Mouse (Mus musculus): ENCODE data around the gene Sergef. TPM values are rescaled to one million over a fixed set of nuclear protein-coding genes. Genes with fewer than 3 reads are reported as not detected.

Gene Sergef
- total RNA-seq, 2 experiments from 2014 or later: 57.3 to 61.3 TPM

DNA sequence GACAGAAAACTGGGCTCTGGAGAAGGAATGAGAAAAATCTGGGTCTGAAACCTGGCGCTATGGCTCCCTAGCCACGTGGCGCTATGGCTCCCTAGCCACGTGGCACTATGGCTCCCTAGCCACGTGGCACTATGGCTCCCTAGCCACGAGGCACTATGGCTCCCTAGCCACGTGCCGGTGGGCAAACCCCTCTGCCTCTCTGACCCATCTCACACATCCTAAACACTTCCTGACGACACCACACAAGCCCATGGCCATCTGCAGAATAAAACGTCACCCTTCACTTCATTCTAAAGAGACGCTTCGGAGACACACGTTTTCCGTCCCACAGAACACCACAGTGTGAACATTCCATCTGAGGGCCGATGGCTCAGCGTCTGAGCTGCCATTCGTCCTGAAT, 117.8 kb downstream of the Sergef start:
- intact Hi-C loops (cut with DNase I): no loop called here

DNA sequence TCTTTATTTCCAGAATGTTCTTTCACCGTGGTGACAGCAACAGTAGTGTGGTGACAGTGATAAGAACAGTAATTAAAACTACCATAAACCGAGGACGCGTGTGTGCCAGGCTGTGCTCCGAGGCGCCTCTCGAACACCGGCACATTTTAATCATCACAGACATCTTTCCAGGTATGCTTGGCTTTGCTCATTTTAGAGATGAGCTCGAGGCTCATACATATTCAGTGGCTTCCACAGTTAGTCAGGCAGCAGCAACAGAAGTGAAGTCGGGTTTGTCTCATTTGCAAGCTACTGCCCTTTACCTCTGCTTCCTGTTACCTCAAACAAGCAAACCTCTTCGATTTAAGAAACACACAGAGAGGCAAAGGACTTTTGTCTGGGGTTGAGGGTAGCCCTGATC, 120.5 kb downstream of the Sergef start:
- intact Hi-C loops (cut with DNase I): no loop called here
- no peak for DNase-seq (ENCODE audit: extremely low spot score in 1 of 2, low spot score in 2 of 2)

More for the DNA sequence above, 117.8 kb downstream of the Sergef start:
- no peak for DNase-seq (ENCODE audit: extremely low spot score in 1 of 2, low spot score in 2 of 2)

DNA sequence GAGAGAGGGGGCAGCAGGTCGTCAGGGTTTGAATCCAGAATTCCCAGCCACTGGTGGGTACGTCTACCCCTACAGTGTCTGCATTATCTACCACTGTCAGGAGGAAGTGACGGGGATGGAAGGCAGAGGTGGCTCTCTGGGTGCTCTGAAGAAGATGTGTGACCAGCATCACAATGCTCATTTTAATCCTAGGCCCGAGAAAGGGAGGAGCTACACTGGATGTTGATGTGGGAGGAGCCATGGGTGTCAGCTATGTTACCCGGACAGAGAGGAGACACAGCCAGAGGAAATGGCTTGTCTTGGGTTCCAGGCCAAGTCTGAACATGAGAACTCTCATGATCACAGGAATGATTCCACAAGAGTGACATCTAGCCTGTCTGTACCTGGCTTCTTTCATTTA, 122.4 kb downstream of the Sergef start:
- intact Hi-C loops (cut with DNase I): no loop called here
- no peak for DNase-seq (ENCODE audit: extremely low spot score in 1 of 2, low spot score in 2 of 2)

DNA sequence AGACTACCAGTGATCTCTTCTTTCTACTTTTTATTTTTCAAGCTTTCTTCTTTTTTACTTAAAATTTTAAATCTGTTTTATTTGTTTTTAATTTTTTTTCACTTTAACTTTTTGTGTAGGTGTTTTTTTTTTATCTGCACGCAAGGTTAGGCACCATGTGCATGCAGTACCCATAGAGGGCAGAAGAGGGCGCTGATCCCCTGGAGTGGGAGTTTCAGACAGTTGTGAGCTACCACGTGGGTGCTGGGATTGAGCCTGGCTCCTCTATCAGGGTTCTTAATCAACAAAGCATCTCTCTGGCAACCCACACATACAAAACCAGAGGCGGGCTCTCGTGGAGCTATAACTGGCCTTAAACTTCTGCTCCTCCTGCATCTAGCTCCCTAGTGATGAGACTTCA, 123.6 kb downstream of the Sergef start:
- intact Hi-C loops (cut with DNase I): no loop called here
- peak in 1 of 2 experiments; percentile 46 for DNase-seq (ENCODE audit: extremely low spot score in 1 of 2, low spot score in 2 of 2)

DNA sequence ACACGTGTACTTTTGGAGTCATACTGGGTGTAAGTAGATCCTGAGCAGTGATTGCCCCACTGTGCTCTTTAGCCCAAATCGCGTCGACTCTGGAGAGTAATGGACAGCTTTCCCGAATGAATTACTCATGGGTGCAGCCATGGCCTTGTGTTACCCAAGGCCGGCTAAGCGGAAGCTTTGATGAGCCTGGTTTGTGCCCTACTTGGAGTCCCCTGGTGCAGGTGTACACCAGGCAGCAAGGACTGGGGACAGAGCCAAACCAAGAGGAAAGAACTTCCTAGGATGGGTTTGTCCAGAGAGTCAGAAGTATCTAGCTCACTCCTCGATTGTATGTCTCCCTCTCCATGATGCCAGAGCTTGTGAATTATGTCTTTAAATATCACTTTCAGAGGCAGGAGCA, 124.6 kb downstream of the Sergef start:
- intact Hi-C loops (cut with DNase I): no loop called here
- no peak for DNase-seq (ENCODE audit: extremely low spot score in 1 of 2, low spot score in 2 of 2)

DNA sequence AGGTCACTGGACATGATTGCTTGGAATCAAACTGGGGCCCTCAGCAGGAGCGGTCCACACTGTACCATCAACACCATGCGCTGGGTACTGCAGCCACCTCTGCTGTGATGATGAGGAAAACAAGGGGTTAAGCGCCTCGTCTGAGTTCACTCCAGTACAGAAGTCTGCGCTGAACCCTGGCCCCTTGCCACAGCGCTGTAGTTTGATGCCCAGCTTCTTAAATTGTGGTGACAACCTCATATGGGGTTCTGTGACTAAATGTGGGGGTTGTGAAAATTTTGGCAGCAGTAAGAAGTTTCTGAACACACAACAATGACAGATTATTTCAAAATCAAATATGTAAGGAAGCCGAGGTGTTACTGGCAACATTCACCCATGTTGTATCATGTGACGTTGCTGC, 126.0 kb downstream of the Sergef start:
- no peak for DNase-seq (ENCODE audit: extremely low spot score in 1 of 2, low spot score in 2 of 2)
- intact Hi-C loops (cut with DNase I): no loop called here

DNA sequence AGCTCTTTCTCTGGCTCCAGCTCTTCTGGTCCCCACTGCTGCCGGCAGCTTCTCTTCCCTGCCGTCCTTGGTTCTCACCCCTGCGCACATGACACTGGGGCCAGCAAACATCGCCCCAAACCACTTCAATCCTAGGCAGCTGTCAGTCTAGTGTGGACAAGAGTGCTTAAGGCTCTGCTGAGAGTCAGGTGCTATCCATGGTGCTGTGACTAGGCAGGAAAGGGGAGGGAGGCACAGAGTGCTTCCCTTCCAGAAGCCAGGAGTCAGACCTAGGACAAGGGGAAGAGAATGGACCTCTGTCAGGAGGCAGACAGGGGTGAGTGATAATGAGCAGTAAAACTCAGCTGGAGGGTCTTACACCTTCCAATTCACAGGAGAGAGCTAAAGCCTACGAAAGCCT, 126.8 kb downstream of the Sergef start:
- no peak for DNase-seq (ENCODE audit: extremely low spot score in 1 of 2, low spot score in 2 of 2)
- intact Hi-C loops (cut with DNase I): no loop called here

DNA sequence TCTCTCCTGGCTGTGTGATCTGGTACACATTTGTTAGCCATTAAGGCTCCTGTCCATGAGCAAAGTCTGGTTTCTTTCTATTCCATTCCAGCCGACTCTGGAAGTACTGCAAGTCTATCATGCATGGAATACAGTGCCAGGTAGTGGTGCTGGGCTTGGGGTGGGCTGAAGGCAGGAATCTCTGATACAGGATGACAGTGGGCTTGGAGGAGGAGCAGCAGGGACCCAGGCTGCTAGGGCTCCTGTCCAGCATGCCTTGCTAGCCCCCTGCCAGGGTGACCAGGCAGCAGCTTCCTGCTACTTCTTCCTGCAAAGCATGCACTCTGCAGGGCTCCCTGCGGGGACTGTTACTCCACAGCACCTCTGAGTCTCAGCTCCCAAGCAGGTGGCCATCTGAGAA, 128.8 kb downstream of the Sergef start:
- intact Hi-C loops (cut with DNase I): no loop called here
- DNase-seq (ENCODE audit: extremely low spot score in 1 of 2, low spot score in 2 of 2): no peak

DNA sequence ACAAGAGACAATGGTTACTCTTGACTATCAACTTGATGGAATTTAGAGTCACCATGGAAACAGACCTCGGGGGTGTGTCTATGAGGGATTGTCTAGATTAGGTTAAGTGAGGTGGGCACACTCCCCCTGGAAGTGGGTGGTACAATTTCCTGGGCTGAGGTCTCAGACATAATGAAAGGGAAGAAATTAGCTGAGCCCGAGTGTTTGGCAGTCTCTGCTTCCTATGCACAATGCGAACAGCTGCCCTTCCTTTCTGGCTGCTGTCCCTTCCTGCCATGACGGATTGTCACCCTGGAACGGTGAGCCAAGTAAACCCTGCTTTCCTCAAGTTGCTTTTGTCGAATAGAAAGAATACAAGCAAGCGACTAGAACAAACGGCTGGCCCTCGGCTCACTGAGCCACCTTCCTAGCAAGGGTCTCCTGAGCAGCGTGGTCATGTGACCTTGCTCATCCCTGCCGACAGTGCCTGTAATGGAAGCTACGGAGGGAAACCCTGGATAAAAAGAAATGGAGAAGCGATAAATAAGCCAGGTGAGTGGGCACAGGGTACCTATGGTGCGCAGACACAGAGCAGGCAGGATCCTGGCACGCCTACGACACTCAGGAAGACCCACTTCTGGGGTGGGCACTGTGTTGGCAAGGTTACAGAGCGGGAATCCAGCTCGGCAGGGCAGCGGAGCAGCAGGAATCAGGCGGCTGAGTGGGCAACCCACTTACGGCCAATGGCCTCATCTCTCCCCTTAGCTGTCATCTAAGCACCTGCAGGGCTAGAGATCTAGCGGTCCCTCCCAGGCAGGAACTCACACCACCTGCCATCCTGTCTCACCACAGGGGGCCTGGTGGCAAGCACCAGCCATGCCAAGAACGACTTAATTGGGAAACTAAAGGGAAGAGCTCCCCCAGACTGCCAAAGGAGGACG, 130.0 kb downstream of the Sergef start:
- peak; percentile 42 to 43 for DNase-seq (ENCODE audit: extremely low spot score in 1 of 2, low spot score in 2 of 2)
- intact Hi-C loops (cut with DNase I): no loop called here

DNA sequence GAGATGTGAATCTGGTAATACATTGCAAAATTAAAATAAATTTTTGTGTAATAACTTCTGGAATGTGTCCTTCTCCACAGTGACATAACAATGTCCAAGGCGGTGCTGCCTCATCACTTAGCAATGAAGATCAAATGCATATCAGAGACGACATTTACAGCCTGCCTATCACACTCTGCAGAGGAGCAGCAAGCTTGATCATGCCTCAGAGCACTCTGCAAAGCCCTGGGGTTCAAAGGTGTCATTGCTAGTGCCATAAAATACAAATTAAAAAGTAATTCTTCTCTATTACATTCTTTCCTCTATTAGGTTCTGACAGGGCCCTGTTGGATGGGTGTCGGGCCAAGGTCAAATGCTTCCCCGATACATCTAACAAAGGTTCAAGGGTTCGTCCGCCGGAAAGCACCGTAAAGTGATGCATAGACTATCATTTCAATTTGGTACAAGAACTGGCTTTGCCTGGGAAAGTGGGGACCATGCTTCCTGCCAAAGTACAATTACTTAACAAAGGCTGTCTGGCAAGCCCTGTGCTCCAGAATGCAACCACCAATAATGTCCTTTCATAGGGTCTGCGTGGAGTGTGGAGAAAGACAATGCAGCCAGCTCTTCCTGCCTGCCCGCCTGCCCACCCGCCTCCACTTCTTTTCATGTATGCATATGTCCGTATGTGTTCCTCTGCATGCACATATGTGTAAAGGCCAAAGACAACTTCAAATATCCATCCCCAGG, 130.9 kb downstream of the Sergef start:
- intact Hi-C loops (cut with DNase I): no loop called here
- DNase-seq (ENCODE audit: extremely low spot score in 1 of 2, low spot score in 2 of 2): no peak

DNA sequence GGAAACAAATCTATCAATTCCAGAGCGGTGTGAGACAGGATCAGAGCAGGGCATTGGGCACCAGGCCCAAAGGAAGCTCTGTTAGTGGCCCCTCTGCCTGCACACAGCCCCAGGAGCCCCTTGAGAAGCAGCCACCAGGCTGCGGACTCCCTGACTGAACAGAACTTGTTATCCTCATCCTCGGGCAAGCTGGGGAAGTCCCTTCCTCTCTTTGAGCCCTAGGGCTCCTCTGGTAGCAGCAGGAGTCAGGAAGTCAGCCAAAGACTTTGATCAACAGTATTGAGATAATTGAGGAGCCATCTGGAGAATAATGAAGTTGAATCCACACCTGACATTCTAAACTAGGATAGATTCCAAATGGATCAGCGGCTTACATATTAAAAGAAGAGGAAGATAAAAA, 135.4 kb downstream of the Sergef start:
- DNase-seq (ENCODE audit: extremely low spot score in 1 of 2, low spot score in 2 of 2): no peak

DNA sequence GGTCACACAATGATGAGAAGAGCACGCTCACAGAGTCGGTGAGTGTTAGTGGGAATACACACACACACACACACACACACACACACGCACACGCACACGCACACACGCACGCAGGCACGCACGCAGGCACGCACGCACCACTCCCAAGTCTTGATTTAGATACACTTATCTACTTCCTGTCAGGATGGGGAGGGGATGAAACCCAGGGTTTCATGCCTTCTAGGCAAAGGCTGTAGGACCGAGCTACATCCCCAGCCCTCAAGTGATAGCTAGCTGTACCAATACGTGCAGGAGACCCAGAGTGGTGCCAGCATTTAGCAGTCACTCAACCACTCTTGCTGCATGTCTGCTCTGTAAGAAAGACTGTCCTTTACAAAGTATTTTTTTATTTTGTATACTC, 137.0 kb downstream of the Sergef start:
- intact Hi-C loops (cut with DNase I): no loop called here
- no peak for DNase-seq (ENCODE audit: extremely low spot score in 1 of 2, low spot score in 2 of 2)

More for the DNA sequence above, 135.4 kb downstream of the Sergef start:
- intact Hi-C loops (cut with DNase I): no loop called here

DNA sequence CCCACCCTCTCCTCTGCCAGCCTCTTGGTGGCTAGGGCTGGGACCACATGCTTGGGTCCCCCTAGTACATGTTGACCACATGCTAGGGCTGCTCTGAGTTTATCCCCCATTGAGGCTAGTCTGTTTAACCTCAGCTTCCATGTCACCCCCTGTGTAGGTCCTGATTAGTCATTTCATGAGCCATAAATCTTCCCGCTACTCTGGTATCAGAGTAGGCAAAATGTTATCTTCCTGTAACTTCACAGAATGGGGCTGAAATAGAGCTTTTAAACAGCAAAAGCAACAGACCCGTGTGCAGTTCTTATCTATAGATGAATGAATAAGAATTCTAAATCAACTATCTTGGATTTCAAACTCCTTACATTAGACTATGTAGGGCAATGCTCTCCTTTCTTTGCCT, 138.1 kb downstream of the Sergef start:
- intact Hi-C loops (cut with DNase I): no loop called here
- no peak for DNase-seq (ENCODE audit: extremely low spot score in 1 of 2, low spot score in 2 of 2)

DNA sequence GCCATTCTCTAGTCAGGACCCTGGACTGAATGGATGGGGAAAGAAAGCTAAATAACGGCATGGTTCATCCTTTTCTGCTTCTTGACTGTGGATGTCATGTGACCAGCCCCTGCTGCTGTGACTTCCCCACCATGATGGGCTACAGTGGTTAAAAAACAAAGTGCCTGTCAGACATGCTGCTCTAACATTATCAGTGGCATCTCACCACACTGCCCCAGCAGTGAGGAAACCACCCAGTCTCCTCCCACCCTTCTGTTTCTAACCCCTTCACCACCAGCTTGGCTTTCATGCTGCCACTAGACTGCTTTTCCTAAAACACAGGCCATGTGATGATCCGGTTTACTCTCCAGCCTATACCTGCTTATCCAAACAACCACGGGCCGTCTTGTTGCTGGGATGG, 140.0 kb downstream of the Sergef start:
- no peak for DNase-seq (ENCODE audit: extremely low spot score in 1 of 2, low spot score in 2 of 2)
- intact Hi-C loops (cut with DNase I): no loop called here

DNA sequence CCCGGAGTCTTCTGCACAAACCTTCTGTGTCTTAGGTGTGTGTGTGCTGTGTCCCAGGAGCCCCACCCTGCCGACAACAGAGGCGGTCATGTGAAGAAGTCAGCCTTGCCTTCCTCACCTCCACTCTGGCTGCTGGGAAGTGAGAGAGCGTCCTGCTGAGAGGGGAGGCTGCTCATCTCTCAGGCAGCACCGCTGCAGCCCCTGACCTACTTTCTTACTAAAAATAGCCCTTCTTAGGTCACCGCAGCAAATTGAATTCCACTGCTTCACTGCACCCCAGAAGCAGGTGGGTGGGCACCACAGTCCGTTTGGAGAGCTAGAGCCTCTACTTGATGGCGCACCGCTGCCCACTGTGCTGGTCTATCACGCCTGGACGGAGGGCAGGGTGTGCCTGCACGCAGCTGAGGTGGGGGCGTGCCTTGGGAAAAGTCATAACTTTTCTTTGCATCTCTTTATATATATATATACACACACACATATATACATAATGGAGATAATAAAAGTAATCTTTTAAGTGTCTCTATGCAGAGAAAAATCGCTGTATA, 147.4 kb downstream of the Sergef start:
- intact Hi-C loops (cut with DNase I): no loop called here
- no peak for DNase-seq (ENCODE audit: extremely low spot score in 1 of 2, low spot score in 2 of 2)

DNA sequence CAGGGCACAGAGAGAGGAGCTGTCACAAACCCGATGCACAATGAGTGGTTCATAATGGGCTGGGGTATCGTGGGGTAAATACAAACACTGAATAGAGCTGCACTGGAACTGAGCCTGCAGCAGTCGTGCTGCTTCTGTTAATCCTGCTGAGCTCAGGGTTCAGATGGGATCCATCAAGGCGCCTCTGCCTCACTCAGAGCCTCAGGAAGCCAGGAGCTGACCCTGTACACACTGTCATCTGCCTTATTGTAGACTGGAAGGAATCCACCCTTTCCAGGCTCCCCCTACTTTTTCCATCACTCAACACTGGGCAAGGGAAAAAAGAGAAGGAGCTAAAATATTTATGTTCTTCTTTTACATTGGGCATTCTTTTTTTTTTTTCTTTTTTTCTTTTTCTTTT, 152.3 kb downstream of the Sergef start:
- intact Hi-C loops (cut with DNase I): no loop called here

DNA sequence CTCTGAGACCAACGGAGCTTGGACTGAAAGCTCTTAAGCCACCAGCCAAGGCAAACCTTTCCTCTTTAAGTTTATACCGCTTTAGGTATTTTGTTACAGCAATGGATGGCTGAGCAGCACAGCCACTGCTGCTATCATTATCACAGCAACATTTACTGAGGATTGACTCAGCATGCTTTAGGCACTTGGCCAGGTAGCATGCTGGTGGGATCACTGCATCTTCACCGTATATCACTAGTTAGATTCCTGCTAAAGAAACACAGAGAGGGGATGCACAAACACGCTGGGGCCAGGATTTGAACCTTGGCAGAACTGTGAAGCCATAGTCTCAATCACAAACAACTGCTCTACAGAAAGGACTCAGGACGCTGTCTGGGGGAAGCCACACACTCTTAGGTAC, 152.8 kb downstream of the Sergef start:
- intact Hi-C loops (cut with DNase I): no loop called here
- no peak for DNase-seq (ENCODE audit: extremely low spot score in 1 of 2, low spot score in 2 of 2)

More for the DNA sequence above, 152.3 kb downstream of the Sergef start:
- DNase-seq (ENCODE audit: extremely low spot score in 1 of 2, low spot score in 2 of 2): no peak

DNA sequence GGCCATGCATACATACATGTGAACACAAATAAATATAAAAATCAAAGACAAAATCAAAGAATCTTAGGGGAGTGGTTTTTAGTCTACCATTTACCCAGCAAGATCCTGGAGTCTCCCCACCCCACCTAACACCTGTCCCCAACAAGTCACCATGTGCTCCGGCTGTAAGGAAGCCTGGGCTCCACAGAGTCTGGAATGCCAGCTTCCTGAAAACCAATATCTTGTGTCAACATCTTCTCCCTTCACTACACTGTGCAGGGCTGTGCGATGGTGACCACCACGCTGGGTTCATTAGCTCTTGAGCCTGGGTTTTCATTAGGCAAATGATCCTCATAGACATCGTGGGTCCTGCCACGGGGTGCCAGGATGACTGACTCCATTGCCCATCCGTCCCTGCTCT, 155.4 kb downstream of the Sergef start:
- intact Hi-C loops (cut with DNase I): no loop called here
- DNase-seq (ENCODE audit: extremely low spot score in 1 of 2, low spot score in 2 of 2): no peak

DNA sequence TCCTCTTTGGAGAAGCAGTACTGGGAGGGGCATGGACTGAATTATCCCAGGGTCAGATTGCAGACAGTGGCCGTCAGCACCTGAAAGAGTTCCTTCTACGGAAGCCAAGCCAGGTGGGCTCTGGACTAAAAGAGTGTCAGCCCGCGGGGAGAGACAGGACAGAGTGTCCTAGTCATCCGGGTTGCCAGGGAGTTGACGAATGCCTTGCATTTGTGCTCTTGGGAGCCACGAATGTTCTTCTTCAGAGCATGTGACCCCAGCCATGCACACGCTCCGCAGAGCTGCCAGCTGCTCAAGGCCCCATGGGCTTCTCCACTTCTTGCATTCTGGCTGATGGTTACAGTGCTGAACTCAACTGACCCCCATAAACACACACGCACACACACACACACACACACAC, 156.6 kb downstream of the Sergef start:
- intact Hi-C loops (cut with DNase I): no loop called here
- no peak for DNase-seq (ENCODE audit: extremely low spot score in 1 of 2, low spot score in 2 of 2)

DNA sequence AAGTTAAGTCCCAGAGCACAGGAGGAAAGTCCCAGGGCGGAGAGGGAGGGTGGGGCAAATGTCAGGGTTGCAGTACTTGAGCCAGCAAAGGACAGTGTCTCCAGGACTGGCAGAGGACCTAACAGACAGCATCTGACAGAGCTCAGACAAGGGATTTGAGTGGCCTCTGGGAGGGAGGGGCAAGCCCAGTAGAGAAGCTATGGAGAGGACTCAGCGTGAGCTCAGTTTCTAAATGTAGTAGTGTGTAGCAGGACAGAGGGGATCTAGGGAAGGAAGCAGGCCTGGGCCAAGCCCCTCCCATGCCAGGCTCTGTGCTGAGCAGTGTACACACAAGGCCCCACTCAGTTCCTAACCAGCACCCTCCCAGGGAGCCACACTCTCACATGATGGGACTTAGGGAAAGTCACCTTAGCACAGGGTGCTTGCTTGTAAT, 157.5 kb downstream of the Sergef start:
- intact Hi-C loops (cut with DNase I): no loop called here
- no peak for DNase-seq (ENCODE audit: extremely low spot score in 1 of 2, low spot score in 2 of 2)

All from left cerebral cortex, postnatal 10 days (tissue).